Mouse (Mus musculus): ENCODE results near the gene Pdzrn3. TPM values are rescaled to one million over a fixed set of nuclear protein-coding genes. Genes with fewer than 3 reads are reported as not detected.
A peak's percentile ranks its signal among the peaks of the same experiment; 100 is the strongest.

Pdzrn3 gene
- polyA plus RNA-seq (2014; fragmentation: Nextera tagmentation; extraction: Ambion mirVana) = 14.5 and 16.5 TPM in 2 replicates

GRCm38 (mm10) chr6:101377167-101377934 lies at the start of gene Pdzrn3:
TSS of gene Pdzrn3 (minus strand) at chr6:101377897.
- H3K4me1 ChIP-seq (ENCODE audit: control insufficient read depth in 2 of 2, insufficient read depth in 2 of 2, low read length in 2 of 2) = peaks cover 12 to 27% of the 10 kb centered on the region in 2 experiments
- no peaks in the 10 kb centered on the region for H3K27me3 ChIP-seq (ENCODE audit: control insufficient read depth, insufficient read depth, low read length)
- ATAC-seq (ENCODE audit: insufficient number of reproducible peaks, insufficient read depth, low FRiP score, low read depth) = peak; percentile 60
- under 1% methylated on average over 107 of the region's 111 CpGs for WGBS
- H3K4me3 ChIP-seq (ENCODE audit: control insufficient read depth in 1 of 2, insufficient read depth in 1 of 2, low read depth in 1 of 2, low read length in 2 of 2) = peak within 1 kb of the TSS; percentile 74 to 84
- H3K4me2 ChIP-seq (ENCODE audit: low read length) = peak within 1 kb of the TSS; percentile 96
- H3K9me3 ChIP-seq (ENCODE audit: control insufficient read depth, low read length) = no peaks in the 10 kb centered on the region
- H3K36me3 ChIP-seq (ENCODE audit: control insufficient read depth, insufficient read depth, low read length) = peaks cover 11% of the 10 kb centered on the region
- H3K9ac ChIP-seq (ENCODE audit: low read length) = peak within 1 kb of the TSS; percentile 90
- H3K27ac ChIP-seq (replicated peaks in 1 of 2; ENCODE audit: control insufficient read depth in 1 of 2, insufficient read depth in 1 of 2, low read depth in 2 of 2, low read length in 2 of 2) = peak within 1 kb of the TSS; percentile 82 to 93

GRCm38 (mm10) chr6:101427296-101427695 lies 49.6 kb upstream of the Pdzrn3 start:
- Histone ChIP-seq H3K4me3 (ENCODE audit: control insufficient read depth in 1 of 2, insufficient read depth in 1 of 2, low read depth in 1 of 2, low read length in 2 of 2) (no peak overlapping the region), H3K4me2 (ENCODE audit: low read length) (no peak overlapping the region), H3K4me1 (ENCODE audit: control insufficient read depth in 2 of 2, insufficient read depth in 2 of 2, low read length in 2 of 2) (no peaks in the 10 kb centered on the region), H3K27me3 (ENCODE audit: control insufficient read depth, insufficient read depth, low read length) (no peaks in the 10 kb centered on the region), H3K27ac (replicated peaks in 1 of 2; ENCODE audit: control insufficient read depth in 1 of 2, insufficient read depth in 1 of 2, low read depth in 2 of 2, low read length in 2 of 2) (no peak overlapping the region), H3K9me3 (ENCODE audit: control insufficient read depth, low read length) (no peaks in the 10 kb centered on the region), H3K9ac (ENCODE audit: low read length) (no peak overlapping the region), H3K36me3 (ENCODE audit: control insufficient read depth, insufficient read depth, low read length) (no peaks in the 10 kb centered on the region)
- 85% methylated on average over 3 of the region's 3 CpGs for WGBS
- ATAC-seq (ENCODE audit: insufficient number of reproducible peaks, insufficient read depth, low FRiP score, low read depth) = no peak

- 83% methylated on average over 4 of the region's 4 CpGs for WGBS
- H3K4me2 ChIP-seq (ENCODE audit: low read length) = no peak overlapping the region
- H3K9ac ChIP-seq (ENCODE audit: low read length) = no peak overlapping the region
- H3K27me3 ChIP-seq (ENCODE audit: control insufficient read depth, insufficient read depth, low read length) = no peaks in the 10 kb centered on the region
- no peak for ATAC-seq (ENCODE audit: insufficient number of reproducible peaks, insufficient read depth, low FRiP score, low read depth)
- no peak overlapping the region for H3K27ac ChIP-seq (replicated peaks in 1 of 2; ENCODE audit: control insufficient read depth in 1 of 2, insufficient read depth in 1 of 2, low read depth in 2 of 2, low read length in 2 of 2)
- no peaks in the 10 kb centered on the region for H3K36me3 ChIP-seq (ENCODE audit: control insufficient read depth, insufficient read depth, low read length)
- no peaks in the 10 kb centered on the region for H3K4me1 ChIP-seq (ENCODE audit: control insufficient read depth in 2 of 2, insufficient read depth in 2 of 2, low read length in 2 of 2)
- no peaks in the 10 kb centered on the region for H3K9me3 ChIP-seq (ENCODE audit: control insufficient read depth, low read length)
- no peak overlapping the region for H3K4me3 ChIP-seq (ENCODE audit: control insufficient read depth in 1 of 2, insufficient read depth in 1 of 2, low read depth in 1 of 2, low read length in 2 of 2)
Observed at GRCm38 (mm10) chr6:101426301-101426700, 48.6 kb upstream of the Pdzrn3 start.

- H3K4me2 ChIP-seq (ENCODE audit: low read length) = no peak overlapping the region
- no peaks in the 10 kb centered on the region for H3K36me3 ChIP-seq (ENCODE audit: control insufficient read depth, insufficient read depth, low read length)
- H3K9ac ChIP-seq (ENCODE audit: low read length) = no peak overlapping the region
- 72% methylated on average over 10 of the region's 10 CpGs for WGBS
- H3K27me3 ChIP-seq (ENCODE audit: control insufficient read depth, insufficient read depth, low read length) = no peaks in the 10 kb centered on the region
- no peaks in the 10 kb centered on the region for H3K4me1 ChIP-seq (ENCODE audit: control insufficient read depth in 2 of 2, insufficient read depth in 2 of 2, low read length in 2 of 2)
- no peaks in the 10 kb centered on the region for H3K9me3 ChIP-seq (ENCODE audit: control insufficient read depth, low read length)
- H3K27ac ChIP-seq (replicated peaks in 1 of 2; ENCODE audit: control insufficient read depth in 1 of 2, insufficient read depth in 1 of 2, low read depth in 2 of 2, low read length in 2 of 2) = no peak overlapping the region
- H3K4me3 ChIP-seq (ENCODE audit: control insufficient read depth in 1 of 2, insufficient read depth in 1 of 2, low read depth in 1 of 2, low read length in 2 of 2) = no peak overlapping the region
- ATAC-seq (ENCODE audit: insufficient number of reproducible peaks, insufficient read depth, low FRiP score, low read depth) = no peak
Observed at GRCm38 (mm10) chr6:101422084-101422954, 44.6 kb upstream of the Pdzrn3 start.

- H3K27me3 ChIP-seq (ENCODE audit: control insufficient read depth, insufficient read depth, low read length) = no peaks in the 10 kb centered on the region
- H3K9me3 ChIP-seq (ENCODE audit: control insufficient read depth, low read length) = no peaks in the 10 kb centered on the region
- H3K4me2 ChIP-seq (ENCODE audit: low read length) = no peak overlapping the region
- no peak overlapping the region for H3K9ac ChIP-seq (ENCODE audit: low read length)
- no peaks in the 10 kb centered on the region for H3K4me1 ChIP-seq (ENCODE audit: control insufficient read depth in 2 of 2, insufficient read depth in 2 of 2, low read length in 2 of 2)
- H3K4me3 ChIP-seq (ENCODE audit: control insufficient read depth in 1 of 2, insufficient read depth in 1 of 2, low read depth in 1 of 2, low read length in 2 of 2) = no peak overlapping the region
- ATAC-seq (ENCODE audit: insufficient number of reproducible peaks, insufficient read depth, low FRiP score, low read depth) = no peak
- H3K27ac ChIP-seq (replicated peaks in 1 of 2; ENCODE audit: control insufficient read depth in 1 of 2, insufficient read depth in 1 of 2, low read depth in 2 of 2, low read length in 2 of 2) = no peak overlapping the region
- 88% methylated on average over 5 of the region's 5 CpGs for WGBS
- H3K36me3 ChIP-seq (ENCODE audit: control insufficient read depth, insufficient read depth, low read length) = no peaks in the 10 kb centered on the region
Observed at GRCm38 (mm10) chr6:101418213-101418612, 40.5 kb upstream of the Pdzrn3 start.

- H3K4me3 ChIP-seq (ENCODE audit: control insufficient read depth in 1 of 2, insufficient read depth in 1 of 2, low read depth in 1 of 2, low read length in 2 of 2) = no peak overlapping the region
- H3K9me3 ChIP-seq (ENCODE audit: control insufficient read depth, low read length) = no peaks in the 10 kb centered on the region
- no peaks in the 10 kb centered on the region for H3K36me3 ChIP-seq (ENCODE audit: control insufficient read depth, insufficient read depth, low read length)
- H3K27me3 ChIP-seq (ENCODE audit: control insufficient read depth, insufficient read depth, low read length) = no peaks in the 10 kb centered on the region
- 76% methylated on average over 1 of the region's 1 CpGs for WGBS
- H3K4me2 ChIP-seq (ENCODE audit: low read length) = no peak overlapping the region
- H3K27ac ChIP-seq (replicated peaks in 1 of 2; ENCODE audit: control insufficient read depth in 1 of 2, insufficient read depth in 1 of 2, low read depth in 2 of 2, low read length in 2 of 2) = no peak overlapping the region
- peaks cover 0 to 3% of the 10 kb centered on the region in 2 experiments; a peak in 1 of 4 replicates for H3K4me1 ChIP-seq (ENCODE audit: control insufficient read depth in 2 of 2, insufficient read depth in 2 of 2, low read length in 2 of 2)
- H3K9ac ChIP-seq (ENCODE audit: low read length) = no peak overlapping the region
- ATAC-seq (ENCODE audit: insufficient number of reproducible peaks, insufficient read depth, low FRiP score, low read depth) = no peak
Observed at GRCm38 (mm10) chr6:101411701-101412100, 34.0 kb upstream of the Pdzrn3 start.

GRCm38 (mm10) chr6:101411064-101411463 lies 33.4 kb upstream of the Pdzrn3 start:
- ATAC-seq (ENCODE audit: insufficient number of reproducible peaks, insufficient read depth, low FRiP score, low read depth) = no peak
- Histone ChIP-seq H3K9me3 (ENCODE audit: control insufficient read depth, low read length) (no peaks in the 10 kb centered on the region), H3K27me3 (ENCODE audit: control insufficient read depth, insufficient read depth, low read length) (no peaks in the 10 kb centered on the region)

More at GRCm38 (mm10) chr6:101411064-101411463, 33.4 kb upstream of the Pdzrn3 start:
- Histone ChIP-seq H3K4me2 (ENCODE audit: low read length) (no peak overlapping the region), H3K36me3 (ENCODE audit: control insufficient read depth, insufficient read depth, low read length) (no peaks in the 10 kb centered on the region), H3K4me1 (ENCODE audit: control insufficient read depth in 2 of 2, insufficient read depth in 2 of 2, low read length in 2 of 2) (peaks cover 0 to 3% of the 10 kb centered on the region in 2 experiments; a peak in 1 of 4 replicates), H3K27ac (replicated peaks in 1 of 2; ENCODE audit: control insufficient read depth in 1 of 2, insufficient read depth in 1 of 2, low read depth in 2 of 2, low read length in 2 of 2) (no peak overlapping the region), H3K9ac (ENCODE audit: low read length) (no peak overlapping the region), H3K4me3 (ENCODE audit: control insufficient read depth in 1 of 2, insufficient read depth in 1 of 2, low read depth in 1 of 2, low read length in 2 of 2) (no peak overlapping the region)
- 28% methylated on average over 2 of the region's 2 CpGs for WGBS
